In the genomic region with DNA sequence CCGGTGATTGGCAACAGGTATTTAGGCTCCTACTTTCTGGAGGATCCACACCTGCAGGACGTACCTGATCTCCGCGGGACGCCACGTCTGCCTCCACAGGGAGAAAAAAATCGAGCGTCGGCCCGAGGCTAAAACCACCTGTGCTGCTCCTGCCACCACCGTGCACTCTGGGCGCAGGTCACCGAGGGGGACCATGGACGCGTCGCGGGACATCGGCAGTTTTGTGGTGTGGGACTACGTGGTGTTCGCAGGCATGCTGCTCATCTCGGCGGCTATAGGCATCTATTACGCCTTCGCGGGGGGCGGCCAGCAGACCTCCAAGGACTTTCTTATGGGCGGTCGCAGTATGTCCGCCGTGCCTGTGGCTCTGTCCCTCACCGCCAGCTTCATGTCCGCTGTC, we compare ENCODE assay signal across 8 mouse cellular contexts. TPM values are rescaled to one million over a fixed set of nuclear protein-coding genes. Genes with fewer than 3 reads are reported as not detected.
A peak's percentile ranks its signal among the peaks of the same experiment; 100 is the strongest.
DNase-seq lines count a peak whose midpoint lies in the region; ATAC-seq and TF ChIP-seq lines count a peak whose summit lies in the region.

No protein-coding gene starts in this region.

- peak; percentile 41; the same call in 1 of the 2 replicates for ATAC-seq in kidney, postnatal 0 days (replicated peaks; ENCODE audit: low FRiP score, low read depth)
- no peak for ATAC-seq in embryonic facial prominence, embryonic 13.5 days (ENCODE audit: insufficient number of reproducible peaks, insufficient read depth, low FRiP score, low TSS enrichment, low read depth)
- 0 out of 2 replicates have a peak, but pooled peaks have one; percentile 30 for ATAC-seq in hindbrain, embryonic 16.5 days
- ATAC-seq in neural tube, embryonic 12.5 days (ENCODE audit: low FRiP score, low read depth): 0 out of 2 replicates have a peak, but pooled peaks have one; percentile 13
- ATAC-seq in inflammation-experienced regulatory T-cells, adult 6 months: no peak

- 2% methylated on average over 32 of the region's 32 CpGs for WGBS in kidney, postnatal 0 days
- WGBS in embryonic facial prominence, embryonic 13.5 days: 2% methylated on average over 32 of the region's 32 CpGs
- WGBS in hindbrain, embryonic 16.5 days: 3% methylated on average over 31 of the region's 32 CpGs
- 2% methylated on average over 32 of the region's 32 CpGs for WGBS in neural tube, embryonic 12.5 days

- peak overlapping the region; percentile 31 for H3K4me3 ChIP-seq in kidney, postnatal 0 days (replicated peaks; ENCODE audit: low read depth, low read length)
- peak overlapping the region; percentile 40 for H3K4me3 ChIP-seq in embryonic facial prominence, embryonic 13.5 days
- peak overlapping the region; percentile 47 for H3K4me3 ChIP-seq in hindbrain, embryonic 16.5 days (ENCODE audit: low read length)
- peak overlapping the region; percentile 31 for H3K4me3 ChIP-seq in neural tube, embryonic 12.5 days

- H3K27me3 ChIP-seq in kidney, postnatal 0 days (ENCODE audit: insufficient read depth, low read length): peaks cover 14% of the 10 kb centered on the region
- peaks cover 36% of the 10 kb centered on the region for H3K27me3 ChIP-seq in embryonic facial prominence, embryonic 13.5 days
- peaks cover 17% of the 10 kb centered on the region for H3K27me3 ChIP-seq in hindbrain, embryonic 16.5 days (replicated peaks; ENCODE audit: control insufficient read depth, insufficient read depth, low read length)
- H3K27me3 ChIP-seq in neural tube, embryonic 12.5 days (replicated peaks): peaks cover 21% of the 10 kb centered on the region

- TF ChIP-seq CTCF in kidney, postnatal 0 days (IDR thresholded peaks at IDR 0.05; ENCODE audit: low read depth): no peak

- H3K9me3 ChIP-seq in kidney, postnatal 0 days (replicated peaks; ENCODE audit: low read length): no peaks in the 10 kb centered on the region
- H3K9me3 ChIP-seq in embryonic facial prominence, embryonic 13.5 days: peaks cover 3% of the 10 kb centered on the region; the same call in 1 of the 2 replicates
- no peaks in the 10 kb centered on the region for H3K9me3 ChIP-seq in hindbrain, embryonic 16.5 days (ENCODE audit: control insufficient read depth, low read length)
- no peaks in the 10 kb centered on the region for H3K9me3 ChIP-seq in neural tube, embryonic 12.5 days

- DNase-seq in kidney, postnatal 0 days (ENCODE audit: low spot score): no peak
- no peak for DNase-seq in kidney, adult 9 months
- no peak for DNase-seq in yolk sac, embryonic 10.5 days (ENCODE audit: low spot score)
- DNase-seq in urinary bladder, postnatal 25 days (ENCODE audit: low spot score): no peak

- 0 out of 2 replicates have a peak overlapping the region, but pooled peaks have one; percentile 13 for H3K9ac ChIP-seq in kidney, postnatal 0 days (ENCODE audit: low read depth, low read length)
- no peak overlapping the region; the same call in 1 of the 2 replicates for H3K9ac ChIP-seq in embryonic facial prominence, embryonic 13.5 days
- peak overlapping the region; percentile 53 for H3K9ac ChIP-seq in hindbrain, embryonic 16.5 days (ENCODE audit: low read depth, low read length)
- no peak overlapping the region for H3K9ac ChIP-seq in neural tube, embryonic 12.5 days

- no peaks in the 10 kb centered on the region for H3K36me3 ChIP-seq in kidney, postnatal 0 days (ENCODE audit: insufficient read depth, low read length)
- H3K36me3 ChIP-seq in embryonic facial prominence, embryonic 13.5 days: no peaks in the 10 kb centered on the region
- H3K36me3 ChIP-seq in hindbrain, embryonic 16.5 days (ENCODE audit: control insufficient read depth, insufficient read depth, low read length): no peaks in the 10 kb centered on the region
- no peaks in the 10 kb centered on the region for H3K36me3 ChIP-seq in neural tube, embryonic 12.5 days

- H3K4me1 ChIP-seq in kidney, postnatal 0 days (replicated peaks; ENCODE audit: insufficient read depth, low read length): no peaks in the 10 kb centered on the region
- H3K4me1 ChIP-seq in embryonic facial prominence, embryonic 13.5 days: peaks cover 11% of the 10 kb centered on the region
- peaks cover 6% of the 10 kb centered on the region for H3K4me1 ChIP-seq in hindbrain, embryonic 16.5 days (ENCODE audit: control insufficient read depth, insufficient read depth, low read depth, low read length)
- peaks cover 9% of the 10 kb centered on the region; the same call in 1 of the 2 replicates for H3K4me1 ChIP-seq in neural tube, embryonic 12.5 days

- H3K4me2 ChIP-seq in kidney, postnatal 0 days (ENCODE audit: low read length): peak overlapping the region; percentile 61
- H3K4me2 ChIP-seq in embryonic facial prominence, embryonic 13.5 days: peak overlapping the region; percentile 66
- peak overlapping the region; percentile 94 for H3K4me2 ChIP-seq in hindbrain, embryonic 16.5 days (ENCODE audit: low read length)
- H3K4me2 ChIP-seq in neural tube, embryonic 12.5 days (replicated peaks): peak overlapping the region; percentile 57

- H3K27ac ChIP-seq in kidney, postnatal 0 days: no peak overlapping the region
- H3K27ac ChIP-seq in embryonic facial prominence, embryonic 13.5 days: no peak overlapping the region
- no peak overlapping the region for H3K27ac ChIP-seq in hindbrain, embryonic 16.5 days (ENCODE audit: low read depth, low read length)
- H3K27ac ChIP-seq in neural tube, embryonic 12.5 days: no peak overlapping the region

RNA-seq across cellular contexts. Expression of gene Slc5a8, which starts 0.3 kb away (rescaled TPM):
- polyA plus RNA-seq in kidney, postnatal 0 days (2015; fragmentation: Nextera tagmentation; extraction: Ambion mirVana): 39.2 and 43.2 TPM in 2 replicates
- polyA plus RNA-seq in embryonic facial prominence, embryonic 13.5 days (2015; fragmentation: Nextera tagmentation; extraction: Ambion mirVana): 0.22 and 0.23 TPM in 2 replicates
- 0.05 and 0.11 TPM in 2 replicates for polyA plus RNA-seq in hindbrain, embryonic 16.5 days (2015; fragmentation: Nextera tagmentation; extraction: Ambion mirVana)
- polyA plus RNA-seq in neural tube, embryonic 12.5 days (2016; fragmentation: Nextera tagmentation; extraction: Ambion mirVana): 0.04 TPM in 1 of 2 replicates, not detected in the other
- not detected for polyA plus RNA-seq in inflammation-experienced regulatory T-cells, adult 6 months (2017; shearing (Covaris generic))

RNA-seq across cellular contexts. Expression of gene Utp20, which starts 59.5 kb away (rescaled TPM):
- 12.4 and 14.7 TPM in 2 replicates for polyA plus RNA-seq in kidney, postnatal 0 days (2015; fragmentation: Nextera tagmentation; extraction: Ambion mirVana)
- polyA plus RNA-seq in embryonic facial prominence, embryonic 13.5 days (2015; fragmentation: Nextera tagmentation; extraction: Ambion mirVana): 20.4 and 21.0 TPM in 2 replicates
- polyA plus RNA-seq in hindbrain, embryonic 16.5 days (2015; fragmentation: Nextera tagmentation; extraction: Ambion mirVana): 7.7 and 10.4 TPM in 2 replicates
- 14.5 and 15.7 TPM in 2 replicates for polyA plus RNA-seq in neural tube, embryonic 12.5 days (2016; fragmentation: Nextera tagmentation; extraction: Ambion mirVana)
- polyA plus RNA-seq in inflammation-experienced regulatory T-cells, adult 6 months (2017; shearing (Covaris generic)): 10 to 100 TPM in 2 of 3 experiments, 1 to 10 TPM in 1; 9.5 to 22.8 (median 19.2) TPM

Comparison
In these comparisons a context has a peak if more than half of its experiments do, and no peak if none do; other contexts are left out.
1. ATAC-seq: peak in kidney, postnatal 0 days (single experiment), hindbrain, embryonic 16.5 days (single experiment) and neural tube, embryonic 12.5 days (single experiment); none in embryonic facial prominence, embryonic 13.5 days (single experiment) and inflammation-experienced regulatory T-cells, adult 6 months (single experiment).
2. H3K9ac ChIP-seq: peak in kidney, postnatal 0 days (single experiment) and hindbrain, embryonic 16.5 days (single experiment); none in embryonic facial prominence, embryonic 13.5 days (single experiment) and neural tube, embryonic 12.5 days (single experiment).
3. RNA of gene Slc5a8, which starts 0.3 kb away (polyA plus RNA-seq): 39.2 to 43.2 TPM in kidney, postnatal 0 days; 0.22 to 0.23 TPM in embryonic facial prominence, embryonic 13.5 days, 0.05 to 0.11 TPM in hindbrain, embryonic 16.5 days, 0.04 TPM in neural tube, embryonic 12.5 days and not detected in inflammation-experienced regulatory T-cells, adult 6 months; every median in the first group is over 10 times any median in the second.
4. Peak in every context shown above with its lines, with median percentiles within 50 percentile points of each other: H3K4me2 ChIP-seq and H3K4me3 ChIP-seq.